Mouse (Mus musculus) fat pad, adult 2 months (tissue): ENCODE measurements around the gene Krt17.
"Not testable (repeated sequence)": the region's sequence is repeated elsewhere in the genome, so short reads cannot be mapped to it uniquely, and the experiment has no call there.

Experiments
- DNase-seq: peaks from one replicate; pipeline ENCODE4 v3.0.0-alpha.2; 2011; ENCODE audit warnings: low read depth, low spot score; ENCODE audit errors: extremely low read depth

Gene Krt17

DNA sequence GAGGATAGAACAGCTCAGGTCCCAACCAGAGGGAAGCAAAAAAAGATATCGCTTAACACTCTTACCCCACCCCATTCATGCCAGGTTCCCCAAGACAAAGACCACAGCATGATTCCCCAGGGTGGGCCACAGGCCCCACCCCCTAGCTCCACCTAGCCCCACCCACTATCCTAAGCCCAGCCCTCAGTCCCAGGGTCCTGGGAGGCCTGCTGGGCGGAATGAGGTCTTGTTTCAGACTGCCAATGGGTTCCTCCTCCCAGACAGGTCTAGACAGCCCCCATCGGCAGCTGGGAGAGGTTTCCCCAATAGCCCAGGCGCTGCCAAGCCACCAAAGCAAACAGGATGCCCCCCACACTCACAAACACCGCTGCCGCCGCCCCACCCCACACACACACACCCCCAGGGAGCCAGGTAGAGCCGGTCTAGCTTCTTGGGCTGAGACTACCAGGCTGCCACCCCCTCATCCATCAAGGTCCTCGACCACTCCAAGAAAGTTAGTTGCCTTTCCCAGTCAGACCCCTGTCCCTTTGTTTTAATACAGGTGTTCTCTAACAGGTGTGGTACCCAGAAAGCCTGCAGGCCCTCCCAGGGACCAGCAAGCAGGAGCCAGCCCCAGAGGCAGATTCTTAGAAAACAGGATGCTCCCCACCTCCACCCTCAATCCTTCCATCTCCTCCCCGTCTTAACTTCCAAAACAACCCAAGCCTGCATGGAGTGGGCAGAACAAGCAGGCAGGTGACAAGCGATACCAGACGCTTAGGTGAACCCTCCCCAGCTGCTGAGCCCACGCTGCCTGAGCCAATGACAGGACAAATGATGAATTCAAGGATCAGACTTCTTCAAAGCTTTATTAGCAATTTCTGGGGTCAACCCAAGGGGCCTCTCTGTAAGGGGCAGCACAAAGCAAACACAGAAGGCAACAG, 1.5 kb upstream of the Krt17 start:
- DNase-seq: no peak

GRCm38 (mm10) chr11:100261235-100261605, 391 bp upstream of the Krt17 start:
- no peak for DNase-seq

- DNase-seq: no peak
Measured at GRCm38 (mm10) chr11:100259079-100259478, 1.8 kb downstream of the Krt17 start.

- DNase-seq: no peak
Measured at GRCm38 (mm10) chr11:100257967-100258366, 2.9 kb downstream of the Krt17 start.

- no peak for DNase-seq
Measured at GRCm38 (mm10) chr11:100255514-100255913, 5.3 kb downstream of the Krt17 start.

DNA sequence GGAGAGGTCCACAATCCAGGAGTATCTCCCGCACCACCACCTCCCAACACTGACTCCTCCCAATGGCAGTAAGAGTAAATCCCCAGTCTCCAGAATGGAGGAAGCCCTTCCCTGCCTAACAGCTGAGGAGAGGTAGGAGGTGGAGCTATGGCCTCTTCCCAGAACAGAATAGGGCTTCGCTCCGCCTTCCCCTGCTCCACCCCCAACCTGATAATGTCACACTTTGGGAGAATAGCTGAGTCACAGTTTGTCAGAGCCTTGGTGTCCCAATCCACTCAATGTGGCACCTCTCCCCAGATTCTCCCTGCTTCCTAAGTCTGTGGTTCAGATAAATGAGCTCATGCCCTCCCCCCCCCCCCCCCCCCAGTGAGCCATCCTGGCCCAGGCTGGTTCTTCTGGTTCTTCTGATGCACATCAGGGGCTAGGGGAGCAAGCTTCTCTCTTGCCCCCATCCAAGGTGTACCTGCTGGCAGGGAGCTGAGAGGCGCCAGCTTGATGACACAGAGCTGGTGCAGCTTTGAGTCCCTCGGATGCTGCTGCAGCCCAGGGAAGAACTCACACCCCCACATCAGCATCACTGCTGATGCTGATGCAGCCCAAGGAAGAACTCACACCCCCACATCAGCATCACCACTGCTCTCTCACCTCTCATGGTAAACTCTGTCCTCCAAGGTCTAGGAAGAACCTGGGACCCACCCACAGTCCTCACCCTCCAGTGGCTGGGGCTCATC, 6.3 kb downstream of the Krt17 start:
- DNase-seq: no peak

DNA sequence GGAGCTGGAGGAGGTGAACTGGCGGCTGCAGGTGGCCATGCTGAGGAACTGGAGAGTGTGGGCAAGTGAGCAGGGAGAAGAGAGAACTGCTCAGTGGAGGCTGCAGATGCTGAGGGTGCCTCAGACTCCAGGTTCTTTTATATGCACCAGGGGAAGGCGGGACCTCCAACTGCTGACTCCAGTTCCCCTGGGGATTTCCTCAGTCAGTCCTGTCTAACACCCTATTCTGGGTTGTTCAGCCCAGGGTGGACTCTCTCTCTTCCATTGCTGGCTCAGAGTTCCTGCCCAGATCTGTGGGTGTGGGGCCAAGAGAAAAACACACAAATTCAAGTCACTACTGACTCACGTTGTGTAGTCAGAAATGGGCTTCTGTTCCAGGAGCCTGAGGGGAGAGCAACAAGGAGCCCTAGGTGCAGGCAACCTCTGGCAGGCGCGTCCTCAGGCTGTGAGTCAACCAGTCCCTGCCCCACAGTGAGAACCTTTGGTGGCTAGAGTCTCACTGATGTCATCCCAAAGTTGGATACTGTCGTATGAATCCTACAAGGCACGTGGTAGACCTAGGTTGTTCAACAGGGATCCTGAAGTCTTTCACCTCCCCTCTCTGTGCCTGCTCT, 11.9 kb downstream of the Krt17 start, which contains the start of gene Krt16:
Krt16 (minus strand) TSS at position 51 of the 614 bp plus-strand sequence.
- DNase-seq: no peak

DNA sequence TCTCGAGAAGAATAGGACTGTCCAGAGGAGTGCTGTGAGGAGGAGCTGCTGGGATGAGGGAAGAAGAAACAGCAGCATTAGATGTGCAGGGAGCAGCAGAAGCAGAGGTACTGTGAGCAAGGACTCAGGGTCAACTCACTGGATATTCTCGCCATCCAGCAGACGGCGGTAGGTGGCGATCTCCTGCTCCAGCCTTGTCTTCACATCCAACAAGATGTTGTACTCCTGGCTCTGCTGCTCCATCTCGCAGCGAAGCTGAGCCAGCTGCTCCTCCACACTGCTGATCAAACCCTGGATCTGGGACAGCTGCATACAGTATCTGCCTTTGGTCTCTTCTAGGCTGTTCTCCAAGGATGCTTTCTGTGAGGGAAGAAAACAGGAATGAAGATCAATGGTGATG, 14.4 kb downstream of the Krt17 start:
- DNase-seq: not testable (repeated sequence)

DNA sequence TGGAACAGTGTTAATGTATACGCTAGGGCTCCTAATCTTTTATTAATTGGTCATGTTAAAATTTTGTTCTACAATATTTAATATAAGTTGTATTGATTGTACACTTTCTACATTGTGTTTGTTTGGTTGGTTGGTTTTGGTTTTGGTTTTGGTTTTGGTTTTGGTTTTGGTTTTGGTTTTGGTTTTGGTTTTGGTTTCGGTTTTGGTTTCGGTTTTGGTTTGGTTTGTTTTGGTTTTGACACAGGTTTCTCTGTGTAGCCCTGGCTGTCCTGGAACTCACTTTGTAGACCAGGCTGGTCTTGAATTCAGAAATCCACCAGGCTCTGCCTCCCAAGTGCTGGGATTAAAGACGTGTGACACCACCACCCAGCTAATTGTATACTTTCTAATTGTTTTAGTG, 20.6 kb downstream of the Krt17 start:
- DNase-seq: not testable (repeated sequence)

GRCm38 (mm10) chr11:100221741-100222140, 39.1 kb downstream of the Krt17 start:
- no peak for DNase-seq

GRCm38 (mm10) chr11:100219304-100219703, 41.5 kb downstream of the Krt17 start:
- DNase-seq: peak; percentile 91

- no peak for DNase-seq
Measured at GRCm38 (mm10) chr11:100208542-100208941, 52.3 kb downstream of the Krt17 start.

DNA sequence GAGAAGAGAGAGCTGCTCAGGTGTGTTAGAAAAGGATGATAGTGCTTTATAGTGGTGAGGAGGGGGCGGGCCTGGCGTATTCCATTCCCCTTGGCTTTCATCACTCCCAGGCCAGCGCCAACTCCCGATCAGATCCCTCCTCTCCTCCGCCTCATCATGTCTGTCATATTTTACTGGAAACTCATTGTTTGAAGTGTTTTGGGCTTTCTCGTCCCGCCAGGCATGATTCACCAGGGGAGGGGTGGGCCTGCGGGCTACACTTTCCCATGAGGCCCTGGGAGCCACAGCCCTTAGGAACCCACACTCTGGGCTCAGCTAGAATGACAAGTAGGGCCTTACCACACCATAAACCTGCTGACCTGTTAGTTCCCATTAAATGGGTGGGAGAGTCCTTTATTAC, 53.3 kb downstream of the Krt17 start, which contains the start of gene Krt14:
Krt14 (minus strand) TSS at position 51 of the 400 bp plus-strand sequence.
- DNase-seq: no peak
